Mouse (Mus musculus) bone marrow, adult 2 months (tissue): ENCODE measurements around the gene Faf2.

Experiments
- CTCF ChIP-seq: fragments of 200-500 bp; IDR thresholded peaks from 2 replicates; pipeline ENCODE4 v1.5.1; 2011; ENCODE audit warnings: low read length, control low read depth; ENCODE audit not compliant: control insufficient read depth, insufficient read depth
- POLR2A ChIP-seq: fragments of 200-500 bp; IDR thresholded peaks from 2 replicates; pipeline ENCODE4 v1.6.1; 2011; ENCODE audit warnings: low read depth, mild to moderate bottlenecking, control low read depth, low read length, borderline replicate concordance; ENCODE audit not compliant: control insufficient read depth

DNA sequence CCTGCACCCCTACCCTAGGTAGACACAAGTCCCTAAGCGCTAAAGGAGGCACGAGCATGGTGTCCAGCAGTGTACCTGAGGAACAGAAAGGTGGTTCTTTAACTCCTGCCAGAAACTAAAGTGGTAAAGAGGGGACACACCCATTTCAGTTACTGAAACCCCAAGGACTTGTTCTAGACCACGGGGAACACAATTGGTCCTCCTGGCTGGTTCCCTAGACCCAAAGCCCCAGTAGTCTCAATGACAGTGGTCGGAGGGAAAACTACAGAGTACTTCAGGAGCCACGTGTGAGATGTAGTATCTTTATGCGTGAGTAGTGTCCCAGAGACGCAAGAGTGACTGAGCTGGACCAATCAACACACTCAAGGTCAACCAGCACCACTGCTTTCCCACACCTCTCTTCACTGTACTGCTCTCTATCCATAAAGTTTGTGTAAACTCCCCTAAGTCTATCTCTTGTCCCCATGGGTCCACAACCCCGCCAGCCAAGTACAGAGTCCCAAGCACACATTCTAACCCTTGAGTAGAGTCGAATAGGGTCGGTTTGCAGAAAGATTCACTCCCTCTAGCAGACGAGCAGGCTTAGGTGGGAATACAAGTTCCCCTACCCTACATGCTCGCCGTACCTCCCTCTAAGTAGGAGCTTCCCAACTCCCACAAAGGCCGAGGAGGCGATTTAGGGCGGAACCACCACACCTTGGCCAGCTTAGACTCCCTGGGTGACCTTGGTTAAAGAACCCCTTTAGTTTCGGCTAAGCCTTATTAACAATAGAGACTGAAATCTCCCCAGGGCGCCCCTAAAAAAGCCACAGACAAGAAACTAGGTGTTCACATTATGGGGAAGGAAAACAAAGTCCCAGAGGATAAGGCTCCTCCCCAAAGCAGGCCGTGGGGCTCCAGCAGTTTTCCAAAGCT is 64.8 kb downstream of the Faf2 start:
- TF ChIP-seq POLR2A (no peak), CTCF (no peak)
